Mouse (Mus musculus) left cerebral cortex, adult 2 months (tissue): Measurements from ENCODE around the gene Adamts2. TPM values are rescaled to one million over a fixed set of nuclear protein-coding genes. Genes with fewer than 3 reads are reported as not detected.
A peak's percentile ranks its signal among the peaks of the same experiment; 100 is the strongest.

Experiments used
- DNase-seq, 2 experiments: peaks; one replicate each; pipeline ENCODE4 v3.0.0; 2021 to 2022; ENCODE audit warnings: low spot score in 2 of 2, mixed read lengths in 1 of 2; ENCODE audit errors: extremely low spot score in 1 of 2
- H3K27ac ChIP-seq: fragments of 200-600 bp; 2 replicates; pipeline ENCODE4 v1.8.1; 2022
- H3K4me3 ChIP-seq: fragments of 200-600 bp; 2 replicates; pipeline ENCODE4 v1.8.1; 2022
- CTCF ChIP-seq: fragments of 200-600 bp; IDR thresholded peaks from 2 replicates; pipeline ENCODE4 v1.8.1; 2022; ENCODE audit warnings: antibody characterized with exemption, mild to moderate bottlenecking, moderate library complexity
- intact Hi-C: fragments of 180-260 bp; cut with DNase I; formaldehyde crosslinking; loops from one replicate; pipeline ENCODE4 v1.15.1; 2025
- total RNA-seq, 2 experiments: library from RNA; stranded (reverse); gene quantifications; 2 replicates each; pipeline ENCODE4 v1.2.3; 2021

Gene Adamts2
- total RNA-seq, 2 experiments from 2014 or later: 10.9 to 13.0 TPM

GRCm38 (mm10) chr11:50750983-50751585 is 149.2 kb downstream of the Adamts2 start:
- no peak for DNase-seq
- no peak overlapping the region for H3K27ac ChIP-seq
- H3K4me3 ChIP-seq: no peak overlapping the region
- TF ChIP-seq CTCF: no peak
- intact Hi-C loops: no loop called here

DNA sequence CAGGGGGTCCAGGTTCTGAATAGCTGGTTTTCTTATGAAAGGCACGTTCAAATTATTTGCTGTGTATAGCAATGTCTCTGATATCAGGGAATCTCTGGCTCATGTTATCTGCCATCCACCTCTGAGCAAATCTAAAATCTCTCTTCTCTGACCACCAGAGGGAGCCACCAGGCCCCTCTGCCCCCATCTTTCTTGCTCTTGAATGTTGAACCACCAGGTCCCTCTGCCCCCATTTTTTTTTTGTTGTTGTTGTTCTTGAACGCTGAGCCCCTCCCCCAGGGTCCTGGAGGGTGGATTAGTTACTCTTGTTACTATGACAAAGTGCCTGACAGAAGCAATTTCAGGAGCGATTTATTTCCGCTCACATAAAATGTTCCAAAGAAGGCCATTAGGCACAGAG is 155.9 kb downstream of the Adamts2 start:
- no peak overlapping the region for H3K4me3 ChIP-seq
- H3K27ac ChIP-seq: no peak overlapping the region
- no peak for DNase-seq
- peak; percentile 51 for TF ChIP-seq CTCF
- intact Hi-C loops: no loop called here

DNA sequence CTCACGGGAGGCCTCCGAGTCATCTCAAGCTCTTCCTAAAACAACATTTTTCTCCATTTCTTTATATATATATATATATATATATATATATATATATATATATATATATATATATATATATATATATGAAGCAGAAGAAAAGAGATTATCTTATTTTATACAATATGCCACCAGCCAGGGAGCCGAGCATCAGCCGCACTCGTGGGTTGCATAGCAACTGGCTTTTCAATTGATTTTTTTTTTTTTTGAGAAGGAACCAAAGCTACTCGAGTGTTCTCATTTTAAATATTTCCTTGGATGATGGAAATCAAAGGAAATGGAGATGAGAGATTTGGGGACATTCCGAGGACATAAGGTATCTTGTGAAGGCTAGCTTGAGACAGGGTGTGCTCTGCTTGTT is 164.6 kb downstream of the Adamts2 start:
- no peak for DNase-seq
- intact Hi-C loops: no loop called here
- Histone ChIP-seq H3K27ac (no peak overlapping the region), H3K4me3 (no peak overlapping the region)
- no peak for TF ChIP-seq CTCF

DNA sequence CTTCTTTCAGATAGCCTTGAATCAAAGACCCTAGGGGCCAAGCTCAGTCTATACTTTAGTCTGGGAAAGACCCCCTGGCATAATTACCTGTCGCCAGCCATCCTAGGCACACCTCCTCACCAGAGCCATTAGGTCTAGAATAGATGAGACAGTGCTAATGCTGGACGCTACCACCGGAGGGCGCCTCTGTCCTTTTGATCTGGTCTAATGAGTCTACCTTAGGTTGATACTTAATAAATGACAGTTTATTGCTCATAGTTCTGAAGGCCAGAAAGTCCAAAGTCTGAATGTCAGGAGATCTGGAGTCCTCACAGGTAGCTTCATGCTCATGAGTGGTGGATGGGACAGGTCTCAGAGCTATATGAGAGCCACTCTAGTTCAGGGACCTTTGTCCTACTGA is 165.2 kb downstream of the Adamts2 start:
- H3K4me3 ChIP-seq: no peak overlapping the region
- intact Hi-C loops: no loop called here
- H3K27ac ChIP-seq: no peak overlapping the region
- peak; percentile 62 for TF ChIP-seq CTCF
- DNase-seq: peak; percentile 29 to 41

GRCm38 (mm10) chr11:50768995-50769749 is 167.3 kb downstream of the Adamts2 start:
- Histone ChIP-seq H3K27ac (0 out of 2 replicates have a peak overlapping the region, but pooled peaks have one; percentile 25), H3K4me3 (no peak overlapping the region; the same call in 1 of the 2 replicates)
- TF ChIP-seq CTCF: peak; percentile 92
- intact Hi-C loops: loop anchor here (1.0 to 2.0 kb wide), 4 partner anchors 144 to 326 kb away; partner anchors contain the start of gene Adamts2
- DNase-seq: peak; percentile 80 to 92

DNA sequence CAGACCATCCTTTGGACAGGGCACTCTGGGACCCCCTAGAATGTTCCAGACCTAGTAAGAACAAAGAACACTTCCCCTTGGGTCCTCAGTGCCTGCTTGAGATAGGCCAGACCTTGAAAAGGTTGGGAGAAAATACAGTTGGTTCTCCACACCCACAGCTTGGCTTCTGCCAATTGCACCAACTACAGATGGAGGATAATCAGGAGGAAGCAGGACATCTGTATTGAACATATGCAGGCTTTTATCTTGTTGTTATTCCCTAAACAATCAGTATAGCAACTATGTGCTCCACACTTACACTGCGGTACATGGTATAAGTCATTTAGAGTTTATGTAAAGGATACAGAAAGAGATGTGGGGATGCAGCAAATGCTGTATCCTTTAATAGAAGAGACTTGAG is 169.1 kb downstream of the Adamts2 start:
- no peak for DNase-seq
- no peak for TF ChIP-seq CTCF
- Histone ChIP-seq H3K27ac (no peak overlapping the region), H3K4me3 (no peak overlapping the region)
- intact Hi-C loops: no loop called here

DNA sequence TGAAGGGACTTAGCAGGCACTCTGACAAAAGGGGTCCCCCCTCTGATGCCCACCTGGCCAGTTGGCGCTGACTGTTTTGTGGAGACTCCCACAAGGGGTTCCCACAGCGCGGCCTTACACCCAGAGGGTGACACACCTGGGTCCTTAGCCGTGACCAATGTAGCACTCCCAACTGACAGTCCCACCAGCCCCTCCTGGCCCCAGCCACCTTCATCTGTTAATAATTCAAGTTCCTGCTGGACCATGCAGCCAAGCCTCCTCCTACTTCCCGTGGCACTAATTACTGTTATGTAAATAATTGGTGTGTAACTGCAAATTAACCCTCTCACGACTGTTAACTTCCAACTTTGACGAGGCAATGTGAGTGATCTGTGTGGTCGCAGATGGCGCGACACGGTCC is 195.8 kb downstream of the Adamts2 start:
- Histone ChIP-seq H3K4me3 (no peak overlapping the region), H3K27ac (no peak overlapping the region)
- DNase-seq: no peak
- TF ChIP-seq CTCF: no peak
- intact Hi-C loops: no loop called here

DNA sequence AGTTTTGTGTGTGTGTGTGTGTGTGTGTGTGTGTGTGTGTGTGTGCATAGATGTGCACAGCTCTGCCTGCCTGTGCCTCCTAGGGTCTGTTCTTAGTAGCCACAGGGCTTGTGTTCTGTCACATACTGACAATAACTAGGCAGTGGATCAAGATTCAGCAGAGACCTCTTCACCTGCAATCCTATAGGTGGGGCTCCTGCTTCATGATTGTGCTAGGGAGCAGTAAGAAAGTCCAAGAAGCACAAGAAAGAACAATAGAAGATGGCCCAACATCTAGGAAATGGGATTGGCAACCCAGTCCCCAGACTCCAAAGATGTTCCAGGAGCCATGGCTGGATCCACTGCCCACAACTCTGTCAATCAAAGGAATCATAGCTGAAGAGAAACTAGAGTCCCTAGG is 197.0 kb downstream of the Adamts2 start:
- intact Hi-C loops: no loop called here

DNA sequence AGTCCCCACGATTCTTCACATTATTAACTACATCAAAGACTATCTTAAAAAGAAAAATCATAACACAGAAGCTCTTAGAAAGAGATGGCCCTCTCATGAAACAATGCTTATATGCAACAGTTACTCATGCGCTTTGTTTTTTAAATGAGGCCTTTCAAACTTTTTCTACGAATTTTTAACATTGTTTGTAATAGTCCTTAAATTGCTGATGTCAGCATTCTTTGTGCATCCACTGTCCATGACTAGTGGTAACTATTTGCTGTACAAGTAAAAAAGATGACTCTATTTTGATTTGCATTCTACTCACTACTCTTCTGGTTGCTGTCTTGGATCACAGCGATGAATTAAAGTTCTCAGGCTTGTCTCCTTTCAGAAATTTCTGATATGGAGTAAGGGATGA is 212.3 kb downstream of the Adamts2 start:
- H3K27ac ChIP-seq: no peak overlapping the region
- intact Hi-C loops: no loop called here
- no peak for DNase-seq

More for the DNA sequence above, 197.0 kb downstream of the Adamts2 start:
- H3K27ac ChIP-seq: no peak overlapping the region
- no peak; the same call in 1 of the 2 replicates for TF ChIP-seq CTCF
- no peak for DNase-seq
- no peak overlapping the region for H3K4me3 ChIP-seq

GRCm38 (mm10) chr11:50826214-50826613 is 224.3 kb downstream of the Adamts2 start:
- DNase-seq: no peak
- intact Hi-C loops: loop anchor here (5.0 kb wide), 2 partner anchors 91 to 106 kb away; partner anchors contain the start of genes Zfp2 and Zfp354b
- TF ChIP-seq CTCF: no peak
- Histone ChIP-seq H3K4me3 (no peak overlapping the region; the same call in 1 of the 2 replicates), H3K27ac (no peak overlapping the region)

More for the DNA sequence above, 212.3 kb downstream of the Adamts2 start:
- TF ChIP-seq CTCF: no peak
- H3K4me3 ChIP-seq: no peak overlapping the region

DNA sequence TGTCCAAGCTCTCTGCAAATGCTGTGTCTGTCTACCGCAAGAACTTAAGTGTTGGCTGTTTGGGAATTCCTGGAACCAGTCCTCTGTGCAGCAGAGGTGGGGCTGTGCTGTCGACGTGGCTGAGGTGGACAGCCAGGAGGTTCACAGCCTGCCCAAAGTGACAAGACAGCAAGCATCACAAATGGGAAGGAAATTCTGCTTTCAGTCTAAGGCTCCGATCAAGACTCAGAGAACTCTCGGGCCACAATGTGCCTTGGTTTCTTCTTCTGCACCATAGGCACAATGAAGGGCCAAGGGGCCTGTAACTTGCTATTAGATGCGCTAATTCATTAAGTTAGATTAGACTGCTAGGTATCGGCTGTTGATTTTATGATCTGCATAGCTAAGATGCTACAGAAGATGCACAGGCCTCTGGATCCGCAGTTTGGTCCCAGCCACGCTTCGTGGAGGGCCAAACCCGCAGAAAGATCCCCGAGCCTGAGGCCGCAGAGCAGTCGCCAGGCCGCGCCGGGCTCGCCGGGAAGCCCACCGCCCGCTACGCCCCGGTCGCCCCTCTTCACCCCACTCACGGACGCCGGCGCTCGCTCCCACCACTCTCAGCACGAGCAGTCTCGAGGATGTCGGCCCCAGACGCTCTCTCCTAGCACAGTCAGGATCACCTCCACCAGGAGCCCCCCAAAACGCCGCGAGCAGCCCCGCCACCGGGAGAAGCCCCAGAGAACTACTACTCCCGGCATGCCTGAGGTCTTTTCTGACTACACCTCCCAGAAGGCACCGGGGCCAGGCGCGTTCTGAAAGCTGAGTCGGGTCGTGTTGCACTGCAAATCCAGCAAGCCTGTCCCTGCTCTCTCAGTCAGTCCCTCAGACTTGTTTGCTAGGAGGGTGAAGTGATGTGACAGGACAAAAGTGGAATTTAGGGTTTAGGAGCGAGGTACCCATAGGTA is 225.4 kb downstream of the Adamts2 start, which contains the start of gene Zfp354c:
Gene Zfp354c, minus strand, starts transcription at position 715 of the 944 bp plus-strand sequence.
- Histone ChIP-seq H3K4me3 (peak within 1 kb of the TSS; percentile 71), H3K27ac (peak within 1 kb of the TSS; percentile 87)
- peak; percentile 85 to 87 for DNase-seq
- no peak for TF ChIP-seq CTCF
- intact Hi-C loops: loop anchor here (1.0 to 5.0 kb wide), 3 partner anchors 14 to 105 kb away; partner anchors contain the start of genes Zfp2, Zfp354b and Zfp879
